Mouse (Mus musculus) lung, postnatal 0 days (tissue): ENCODE data around the gene Tgm4.

Source experiments
- CTCF ChIP-seq: IDR thresholded peaks from 2 replicates; pipeline ENCODE4 v1.5.1; 2016; ENCODE audit warnings: antibody characterized with exemption, mild to moderate bottlenecking
- EP300 ChIP-seq: IDR thresholded peaks from 2 replicates; pipeline ENCODE4 v1.6.1; 2016; ENCODE audit warnings: antibody characterized with exemption, mild to moderate bottlenecking, control low read depth

DNA sequence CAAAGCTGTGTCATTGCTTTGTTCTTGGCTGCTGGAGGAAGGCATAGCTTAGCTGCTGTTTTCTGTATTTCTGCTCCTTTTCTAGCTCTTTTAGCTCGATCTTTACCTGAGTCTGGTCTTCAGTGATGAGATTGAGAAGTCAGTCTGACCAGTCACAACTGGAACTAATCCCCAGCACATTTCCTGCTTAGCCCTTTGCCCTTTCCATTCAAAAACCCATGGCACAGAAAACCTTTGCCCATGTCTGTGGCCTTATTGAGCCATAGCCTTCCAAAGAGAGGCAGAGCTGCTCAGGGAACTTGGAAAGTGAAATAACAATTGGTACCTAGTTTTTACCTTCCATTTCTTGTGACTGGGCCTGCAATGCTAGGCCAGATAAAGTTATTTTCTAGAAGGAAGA, 81.0 kb downstream of the Tgm4 start:
- TF ChIP-seq CTCF (no peak), EP300 (no peak)
